Mouse (Mus musculus): ENCODE measurements around the gene Asic2. TPM values are rescaled to one million over a fixed set of nuclear protein-coding genes. Genes with fewer than 3 reads are reported as not detected.

Asic2 gene
- total and polyA plus RNA-seq, 2 experiments from 2014 or later, result 19.8 to 60.2 TPM

DNA sequence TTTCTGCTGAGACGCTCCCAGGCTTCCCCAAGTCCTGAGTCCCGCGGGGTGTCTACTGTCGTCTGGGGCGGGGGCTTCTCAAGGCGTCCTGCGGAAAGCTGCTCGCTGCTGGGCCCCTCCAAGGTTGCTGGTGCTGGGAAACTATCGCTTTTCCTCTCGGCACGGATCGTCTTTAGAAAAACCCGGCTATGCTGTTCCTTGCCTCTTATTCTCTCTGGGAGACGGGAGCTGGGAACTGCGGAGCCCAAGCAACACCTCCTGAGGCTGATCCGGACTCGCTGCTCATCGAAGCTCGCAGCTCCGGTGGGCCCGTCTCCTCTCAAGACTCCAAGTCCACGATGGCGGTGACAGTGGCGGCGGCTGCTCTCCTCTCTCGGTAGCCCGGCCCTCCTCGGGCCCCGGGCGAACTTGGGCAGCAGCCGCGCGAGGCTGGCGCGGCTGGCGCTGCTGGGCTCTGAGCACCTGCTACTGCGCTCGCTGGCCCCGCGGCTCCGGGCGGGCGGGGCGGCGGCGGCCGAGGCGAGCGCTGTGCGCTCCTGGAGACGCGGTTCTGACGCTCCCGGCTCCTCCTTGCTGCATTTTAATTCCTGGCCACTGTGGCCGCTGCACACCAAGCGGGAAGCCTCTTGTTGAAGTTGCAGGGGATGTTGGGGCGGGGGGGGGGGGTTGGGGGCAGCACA, 815.0 kb downstream of the Asic2 start:
- ATAC-seq (ENCODE audit: low FRiP score), result peak; percentile 85
- Histone ChIP-seq H3K4me2 (ENCODE audit: low read depth, low read length, poor library complexity, severe bottlenecking) (peak overlapping the region; percentile 98), H3K4me3 (ENCODE audit: low read depth, low read length) (peak overlapping the region; percentile 73), H3K9me3 (ENCODE audit: low read length) (no peaks in the 10 kb centered on the region), H3K36me3 (ENCODE audit: insufficient read depth, low read length) (no peaks in the 10 kb centered on the region), H3K4me1 (ENCODE audit: insufficient read depth, low read length) (peaks cover 2% of the 10 kb centered on the region; the same call in 1 of the 2 replicates), H3K27me3 (ENCODE audit: insufficient read depth, low read length) (peaks cover 6% of the 10 kb centered on the region), H3K9ac (replicated peaks; ENCODE audit: low read length, poor library complexity, severe bottlenecking) (peak overlapping the region; percentile 77), H3K27ac (ENCODE audit: low read depth, low read length) (peak overlapping the region; percentile 63)
- TF ChIP-seq CTCF (IDR thresholded peaks at IDR 0.05), result peak; percentile 58
- DNase-seq (ENCODE audit: low spot score), result peak; percentile 89
- WGBS, result under 1% methylated on average over 45 of the region's 57 CpGs

DNA sequence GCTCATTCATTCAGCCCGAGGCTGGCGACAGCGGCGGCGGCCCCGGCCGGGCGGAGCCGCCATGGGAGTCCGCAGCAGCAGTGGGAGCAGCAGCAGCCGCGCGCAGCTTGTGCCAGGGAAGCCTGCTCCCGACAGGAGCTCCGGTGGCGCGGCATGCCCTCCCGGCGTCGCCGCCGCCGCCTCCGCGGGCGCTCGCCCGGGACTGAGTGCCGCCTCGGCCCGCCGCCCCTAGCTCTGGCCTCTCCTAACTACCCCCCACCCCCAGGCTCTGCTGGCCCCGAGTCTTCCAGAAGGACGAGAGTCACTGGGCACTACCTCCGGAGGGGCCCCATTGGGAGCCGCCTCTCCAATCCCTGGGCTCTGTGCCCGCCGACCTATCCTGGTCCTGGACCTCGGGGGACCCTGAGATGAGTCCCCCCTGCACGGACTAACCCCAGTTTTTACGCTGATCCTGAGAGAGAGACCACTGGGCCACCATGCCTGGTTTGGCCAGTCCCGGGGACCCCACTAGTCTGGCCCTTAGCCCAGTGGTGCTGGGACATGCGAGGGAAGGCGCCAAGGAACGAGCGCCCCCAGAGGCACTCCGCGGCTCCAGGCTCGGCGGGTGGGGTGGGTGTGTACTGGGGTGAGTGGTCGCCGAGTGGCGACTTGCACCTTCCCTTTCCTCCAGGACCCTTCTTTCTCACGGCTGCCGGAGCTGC, 815.6 kb downstream of the Asic2 start:
- H3K9me3 ChIP-seq (ENCODE audit: low read length), result no peaks in the 10 kb centered on the region
- under 1% methylated on average over 53 of the region's 55 CpGs for WGBS
- peak overlapping the region; percentile 73 for H3K4me3 ChIP-seq (ENCODE audit: low read depth, low read length)
- TF ChIP-seq CTCF (IDR thresholded peaks at IDR 0.05), result peak; percentile 69
- peak overlapping the region; percentile 98 for H3K4me2 ChIP-seq (ENCODE audit: low read depth, low read length, poor library complexity, severe bottlenecking)
- peak overlapping the region; percentile 63 for H3K27ac ChIP-seq (ENCODE audit: low read depth, low read length)
- peaks cover 6% of the 10 kb centered on the region for H3K27me3 ChIP-seq (ENCODE audit: insufficient read depth, low read length)
- peak; percentile 84 for ATAC-seq (ENCODE audit: low FRiP score)
- DNase-seq (ENCODE audit: low spot score), result peak; percentile 79
- H3K4me1 ChIP-seq (ENCODE audit: insufficient read depth, low read length), result peaks cover 2% of the 10 kb centered on the region; the same call in 1 of the 2 replicates
- peak overlapping the region; percentile 77 for H3K9ac ChIP-seq (replicated peaks; ENCODE audit: low read length, poor library complexity, severe bottlenecking)
- no peaks in the 10 kb centered on the region for H3K36me3 ChIP-seq (ENCODE audit: insufficient read depth, low read length)

DNA sequence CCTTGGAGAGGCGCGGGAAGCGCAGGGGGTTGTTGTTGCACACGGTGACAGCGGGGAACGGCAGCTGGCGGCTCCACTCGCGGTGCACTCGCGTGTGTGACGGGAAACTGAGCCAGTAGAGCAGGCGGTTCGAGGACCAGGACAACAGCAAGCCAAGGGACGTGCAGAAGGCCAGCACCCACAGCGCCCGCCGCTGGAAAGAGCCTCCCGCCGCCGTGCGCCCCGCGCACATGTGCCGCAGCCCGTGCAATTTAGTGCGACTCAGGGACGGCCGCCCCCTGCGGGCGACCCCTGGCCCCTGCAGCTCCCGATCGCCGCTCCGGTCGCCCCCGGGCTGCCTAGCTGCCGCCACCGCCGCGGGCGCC, 816.3 kb downstream of the Asic2 start:
- DNase-seq (ENCODE audit: low spot score) (peak; percentile 68), ATAC-seq (ENCODE audit: low FRiP score) (peak; percentile 33; the same call in 1 of the 2 replicates)
- Histone ChIP-seq H3K36me3 (ENCODE audit: insufficient read depth, low read length) (no peaks in the 10 kb centered on the region), H3K4me3 (ENCODE audit: low read depth, low read length) (peak overlapping the region; percentile 73), H3K27ac (ENCODE audit: low read depth, low read length) (0 out of 2 replicates have a peak overlapping the region, but pooled peaks have one; percentile 18), H3K9ac (replicated peaks; ENCODE audit: low read length, poor library complexity, severe bottlenecking) (peak overlapping the region; percentile 77), H3K27me3 (ENCODE audit: insufficient read depth, low read length) (peaks cover 6% of the 10 kb centered on the region), H3K4me2 (ENCODE audit: low read depth, low read length, poor library complexity, severe bottlenecking) (peak overlapping the region; percentile 98), H3K4me1 (ENCODE audit: insufficient read depth, low read length) (peaks cover 2% of the 10 kb centered on the region; the same call in 1 of the 2 replicates), H3K9me3 (ENCODE audit: low read length) (no peaks in the 10 kb centered on the region)
- WGBS, result under 1% methylated on average over 42 of the region's 42 CpGs
- peak; percentile 56 for TF ChIP-seq CTCF (IDR thresholded peaks at IDR 0.05)

DNA sequence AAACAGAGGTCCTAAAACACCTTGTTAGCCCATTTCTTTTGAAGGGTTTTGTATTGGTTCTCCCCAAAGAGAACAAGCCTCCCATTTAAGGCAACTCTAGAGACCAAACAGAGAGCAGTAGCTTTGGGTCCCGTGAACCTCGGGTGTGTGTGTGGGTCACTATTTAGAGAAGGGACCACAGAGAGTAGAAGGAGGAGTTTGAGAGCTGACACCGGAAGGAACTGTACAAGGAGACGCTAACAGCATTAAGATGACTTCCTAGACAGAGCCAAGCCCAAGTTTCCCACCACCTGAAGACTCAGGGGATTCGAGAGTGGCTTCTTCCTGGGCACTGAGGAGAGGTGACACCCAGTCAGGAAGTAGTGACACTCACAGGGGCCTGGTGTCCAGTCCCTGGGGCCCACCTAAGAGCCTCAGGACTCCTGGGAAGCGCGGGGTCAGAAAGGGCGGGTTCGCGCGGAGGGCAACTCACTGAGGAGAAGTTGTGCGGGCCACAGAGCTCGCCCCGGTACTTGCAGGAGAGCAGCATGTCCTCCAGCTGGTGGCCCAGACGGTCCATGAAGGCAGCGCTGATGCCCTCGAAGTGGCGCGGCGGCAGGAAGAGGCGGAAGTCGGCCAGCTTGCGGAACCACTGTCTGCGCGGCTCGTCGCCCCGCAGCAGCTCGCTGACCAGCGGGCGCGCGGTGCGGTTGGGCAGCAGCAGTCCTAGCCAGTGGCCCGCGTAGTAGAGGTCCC, 816.8 kb downstream of the Asic2 start:
- Histone ChIP-seq H3K4me1 (ENCODE audit: insufficient read depth, low read length) (peaks cover 2% of the 10 kb centered on the region; the same call in 1 of the 2 replicates), H3K4me2 (ENCODE audit: low read depth, low read length, poor library complexity, severe bottlenecking) (peak overlapping the region; percentile 98), H3K9ac (replicated peaks; ENCODE audit: low read length, poor library complexity, severe bottlenecking) (peak overlapping the region; percentile 77), H3K27me3 (ENCODE audit: insufficient read depth, low read length) (peaks cover 6% of the 10 kb centered on the region), H3K36me3 (ENCODE audit: insufficient read depth, low read length) (no peaks in the 10 kb centered on the region), H3K27ac (ENCODE audit: low read depth, low read length) (no peak overlapping the region), H3K9me3 (ENCODE audit: low read length) (no peaks in the 10 kb centered on the region), H3K4me3 (ENCODE audit: low read depth, low read length) (peak overlapping the region; percentile 73)
- DNase-seq (ENCODE audit: low spot score), result no peak
- no peak for TF ChIP-seq CTCF (IDR thresholded peaks at IDR 0.05)
- 0 out of 2 replicates have a peak, but pooled peaks have one; percentile 8 for ATAC-seq (ENCODE audit: low FRiP score)
- WGBS, result 5% methylated on average over 36 of the region's 36 CpGs

DNA sequence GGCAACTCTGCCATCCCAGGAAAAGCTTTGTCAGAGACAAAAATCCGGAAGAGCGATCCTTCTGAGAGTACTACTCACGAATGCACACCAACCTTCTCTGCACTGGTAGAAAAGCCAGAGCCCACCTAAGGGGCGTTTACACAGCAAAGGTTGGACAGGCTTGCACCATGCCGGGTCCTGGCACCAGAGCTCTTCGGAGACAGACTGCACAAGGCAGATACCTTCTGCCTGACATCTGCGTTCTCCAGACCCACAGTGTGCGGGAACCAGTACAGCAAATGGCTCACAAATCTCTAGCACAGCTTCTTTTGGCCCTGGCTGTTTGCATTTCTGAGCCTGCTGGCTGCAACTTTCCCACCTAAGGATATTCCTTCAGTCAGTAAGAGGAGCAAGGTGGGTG, 817.6 kb downstream of the Asic2 start:
- peak; percentile 67 for DNase-seq (ENCODE audit: low spot score)
- no peak overlapping the region for H3K9ac ChIP-seq (replicated peaks; ENCODE audit: low read length, poor library complexity, severe bottlenecking)
- TF ChIP-seq CTCF (IDR thresholded peaks at IDR 0.05), result no peak
- WGBS, result 81% methylated on average over 8 of the region's 8 CpGs
- H3K4me1 ChIP-seq (ENCODE audit: insufficient read depth, low read length), result peaks cover 2% of the 10 kb centered on the region; the same call in 1 of the 2 replicates
- peaks cover 3% of the 10 kb centered on the region for H3K27me3 ChIP-seq (ENCODE audit: insufficient read depth, low read length)
- no peaks in the 10 kb centered on the region for H3K9me3 ChIP-seq (ENCODE audit: low read length)
- no peaks in the 10 kb centered on the region for H3K36me3 ChIP-seq (ENCODE audit: insufficient read depth, low read length)
- H3K4me2 ChIP-seq (ENCODE audit: low read depth, low read length, poor library complexity, severe bottlenecking), result peak overlapping the region; percentile 37
- H3K27ac ChIP-seq (ENCODE audit: low read depth, low read length), result no peak overlapping the region
- no peak for ATAC-seq (ENCODE audit: low FRiP score)
- H3K4me3 ChIP-seq (ENCODE audit: low read depth, low read length), result no peak overlapping the region

Measured in midbrain, postnatal 0 days (tissue).